Mouse (Mus musculus) T-helper 2 cell (primary cell): ENCODE results near the gene Trim34a.
"Not testable (repeated sequence)": the region's sequence is repeated elsewhere in the genome, so short reads cannot be mapped to it uniquely, and the experiment has no call there.

Experiments
- in situ Hi-C: fragments of 300-600 bp; cut with MboI, MseI; formaldehyde crosslinking; loops from one replicate; pipeline ENCODE4 v1.15.1; 2025; ENCODE audit warnings: high pct_unique_total_duplicates

The Trim34a gene

DNA sequence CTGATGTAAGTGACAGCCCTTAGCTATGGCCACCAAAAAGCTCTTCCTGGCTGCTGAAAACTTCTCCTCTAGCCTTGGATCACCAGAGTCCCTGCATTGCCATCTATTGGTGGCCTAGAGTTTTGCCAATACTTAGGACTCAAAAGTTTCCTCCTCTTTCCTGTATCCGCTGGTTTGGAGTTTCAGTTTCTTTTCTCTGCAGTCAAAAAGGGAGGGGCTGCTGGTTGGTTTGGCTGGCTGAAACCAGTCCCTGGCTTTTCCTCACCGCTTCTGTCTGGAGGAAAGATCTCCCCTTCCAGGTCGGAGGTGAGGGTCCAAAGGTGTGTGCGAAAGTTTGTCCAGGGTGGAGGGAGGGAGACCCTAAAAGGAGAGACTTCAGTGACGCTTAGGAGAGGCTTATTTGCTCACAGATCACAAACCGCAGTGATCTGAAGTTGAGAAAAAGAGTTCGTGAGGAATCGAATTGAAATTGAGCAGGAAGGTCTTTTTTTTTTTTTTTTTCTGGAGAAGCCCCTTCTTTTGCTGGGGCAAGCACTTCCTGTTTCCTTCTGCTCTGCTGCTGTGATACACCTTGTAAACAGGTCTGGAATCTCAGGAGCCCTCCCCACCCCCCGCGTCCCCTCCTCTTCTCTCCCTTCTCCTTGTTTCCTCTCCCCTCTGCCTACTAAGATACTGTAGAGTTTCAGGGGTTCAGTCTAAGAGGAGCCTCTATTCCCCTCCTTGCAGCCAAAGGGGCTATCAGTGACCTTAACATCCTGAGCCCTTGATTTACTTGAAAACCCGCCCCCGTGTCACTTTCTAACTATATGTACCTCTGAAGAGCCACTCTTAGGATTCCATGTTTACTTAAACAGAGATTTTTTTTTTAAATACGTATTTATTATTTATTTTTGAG, at the start of gene Trim34a:
Gene Trim34a (plus strand): TSS at position 171 of the 895 bp plus-strand sequence.
- in situ Hi-C loops, result no loop called here

GRCm38 (mm10) chr7:104195885-104196284, 48.4 kb upstream of the Trim34a start, which contains the start of gene Olfr649:
Gene Olfr649, minus strand, starts transcription at chr7:104195985.
- in situ Hi-C loops, result loop anchor here (25.0 kb wide), 1 partner anchor 1291 kb away; the partner anchor contains the start of gene Cavin3

DNA sequence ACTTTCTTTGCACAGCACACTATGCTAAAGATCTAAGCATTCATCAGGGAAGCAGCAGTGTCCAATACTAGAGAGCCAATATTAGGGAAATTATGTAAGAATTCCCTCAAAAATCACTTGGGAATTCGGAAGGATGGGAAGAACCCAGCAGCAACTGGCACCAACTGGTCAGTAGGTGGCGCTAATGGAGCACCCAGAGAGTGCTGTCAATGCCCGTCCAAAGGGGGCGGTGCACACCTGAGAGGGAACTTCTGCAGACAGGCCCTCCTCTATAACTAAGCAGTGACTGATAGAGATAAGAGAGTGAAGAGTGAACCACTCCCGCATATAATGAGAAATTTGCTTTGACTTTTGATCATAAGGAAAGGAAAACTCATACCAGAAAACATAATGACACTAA, 44.4 kb upstream of the Trim34a start:
- in situ Hi-C loops, result loop anchor here (25.0 kb wide), 2 partner anchors 387 to 1287 kb away; partner anchors contain the start of genes Cavin3, Olfr653 and Olfr654

- in situ Hi-C loops, result loop anchor here (25.0 kb wide), 1 partner anchor 381 kb away; the partner anchor contains the start of genes Olfr653 and Olfr654
Observed at GRCm38 (mm10) chr7:104206197-104206596, 38.1 kb upstream of the Trim34a start.

GRCm38 (mm10) chr7:104216011-104216535, 28.2 kb upstream of the Trim34a start:
- in situ Hi-C loops, result loop anchor here (25.0 kb wide), 1 partner anchor 371 kb away; the partner anchor contains the start of genes Olfr653 and Olfr654

GRCm38 (mm10) chr7:104217881-104218280, 26.4 kb upstream of the Trim34a start:
- in situ Hi-C loops, result loop anchor here (25.0 kb wide), 1 partner anchor 369 kb away; the partner anchor contains the start of genes Olfr653 and Olfr654

- in situ Hi-C loops, result loop anchor here (25.0 kb wide), 1 partner anchor 368 kb away; the partner anchor contains the start of genes Olfr653 and Olfr654
Observed at GRCm38 (mm10) chr7:104218701-104219569, 25.3 kb upstream of the Trim34a start, which contains the start of gene Trim6. Gene Trim6, plus strand, starts transcription at chr7:104218793.

- in situ Hi-C loops, result loop anchor here (10.0 kb wide), 1 partner anchor 74 kb away; no protein-coding TSS in a partner anchor
Observed at GRCm38 (mm10) chr7:104231203-104231602, 13.1 kb upstream of the Trim34a start.

DNA sequence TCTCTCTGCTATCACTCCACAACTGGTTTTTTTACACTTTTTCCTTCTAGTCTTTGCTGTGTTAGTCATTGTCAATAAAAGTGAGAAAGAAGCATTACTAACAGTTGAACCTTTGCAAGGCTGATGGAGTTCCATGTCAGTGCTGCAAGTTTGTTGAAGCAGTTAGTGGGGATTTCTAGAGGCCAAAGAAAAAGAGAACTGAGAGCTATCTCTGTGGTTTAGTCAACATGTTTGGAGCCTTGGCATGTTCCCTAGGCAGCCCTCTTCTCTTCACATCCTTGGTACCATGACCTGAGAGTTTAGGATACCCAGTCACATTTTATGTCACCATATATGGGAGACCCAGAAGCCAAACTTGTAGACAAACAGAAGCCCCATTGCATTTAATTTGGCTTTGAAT, 3.4 kb upstream of the Trim34a start:
- in situ Hi-C loops, result no loop called here

- in situ Hi-C loops, result no loop called here
Observed at GRCm38 (mm10) chr7:104243616-104244015, 641 bp upstream of the Trim34a start.

DNA sequence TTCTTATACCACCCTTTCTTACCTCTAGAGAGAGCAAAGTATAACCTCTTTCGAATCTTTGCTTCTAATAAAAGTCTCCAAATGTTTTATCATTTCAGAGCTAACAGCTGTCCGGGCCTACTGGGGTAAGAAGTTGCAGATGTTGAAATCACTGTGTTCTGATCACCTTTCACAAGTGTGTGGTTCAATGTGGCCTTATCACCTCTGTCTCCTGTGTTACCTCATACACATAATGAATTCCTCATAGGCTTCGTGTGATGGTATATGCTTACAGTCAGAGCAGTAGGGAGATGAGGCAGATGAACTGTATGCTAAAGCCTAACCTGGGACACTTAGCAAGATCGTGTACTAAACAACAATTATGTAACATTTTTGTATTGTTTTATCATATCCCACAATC, 16.1 kb downstream of the Trim34a start:
- in situ Hi-C loops, result loop anchor here (5.0 kb wide), 1 partner anchor 77 kb away; no protein-coding TSS in a partner anchor

GRCm38 (mm10) chr7:104265335-104265734, 21.1 kb downstream of the Trim34a start:
- in situ Hi-C loops, result not testable (repeated sequence)

GRCm38 (mm10) chr7:104279361-104279760, 35.1 kb downstream of the Trim34a start:
- in situ Hi-C loops, result not testable (repeated sequence)

GRCm38 (mm10) chr7:104287576-104288443, 43.6 kb downstream of the Trim34a start, which contains the start of gene Trim5:
Gene Trim5, minus strand, starts transcription at chr7:104288094.
- in situ Hi-C loops, result not testable (repeated sequence)

DNA sequence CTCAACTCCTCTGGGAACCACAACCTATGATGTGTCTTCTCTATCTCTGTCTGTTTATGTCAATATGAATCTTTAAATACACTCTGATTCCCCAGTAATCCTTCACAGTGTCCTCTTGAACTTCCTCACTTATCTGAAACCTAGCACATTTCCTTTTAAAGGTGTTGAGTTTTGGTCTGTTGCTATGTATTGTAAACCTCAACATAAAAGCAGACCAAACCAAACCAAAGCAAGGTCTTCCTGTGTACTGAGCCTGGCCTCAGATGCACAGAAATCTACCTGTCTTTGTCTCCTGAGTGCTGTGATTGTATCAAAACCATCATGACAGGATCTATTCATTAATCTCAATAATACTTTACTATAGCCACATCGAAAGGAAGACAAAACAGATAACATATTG, 46.4 kb downstream of the Trim34a start:
- in situ Hi-C loops, result no loop called here

DNA sequence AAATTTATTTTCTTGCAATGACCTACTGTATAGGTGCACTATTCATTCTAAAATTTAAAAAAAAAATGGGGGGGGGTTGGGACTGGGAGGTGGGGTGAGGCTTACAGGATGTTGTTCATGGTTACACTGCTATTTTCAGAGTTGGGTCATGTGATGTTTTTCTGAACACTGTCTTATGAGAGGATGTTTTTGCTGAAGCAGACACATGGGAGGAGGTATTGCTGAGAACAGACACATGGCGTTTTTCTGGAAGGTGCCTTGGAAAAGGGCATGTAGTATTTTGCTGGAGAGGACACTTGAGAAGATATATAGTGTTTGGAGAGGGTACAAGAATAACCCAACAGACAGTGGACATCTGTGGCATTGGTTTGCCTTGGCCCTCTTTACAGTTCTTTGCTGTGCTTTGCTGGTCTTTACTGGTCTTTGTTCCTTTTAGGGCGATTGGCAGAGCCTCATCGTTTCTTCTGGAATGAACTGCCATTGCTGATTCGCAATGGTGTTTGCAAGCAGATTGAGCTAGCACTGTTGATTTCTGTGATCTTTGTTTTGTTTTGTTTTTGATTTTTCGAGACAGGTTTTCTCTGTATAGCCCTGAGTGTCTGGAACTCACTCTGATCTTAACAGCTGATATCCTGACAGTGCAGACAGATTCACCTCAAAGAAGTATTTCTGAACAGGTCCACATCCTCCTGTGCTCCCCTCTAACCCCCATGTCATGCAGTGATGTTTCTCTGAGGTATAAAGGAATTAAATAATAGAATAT, 47.6 kb downstream of the Trim34a start:
- in situ Hi-C loops, result no loop called here
